Mouse (Mus musculus) spleen, embryonic (tissue): Measurements from ENCODE around the gene Pak1.
"Not testable (repeated sequence)": the region's sequence is repeated elsewhere in the genome, so short reads cannot be mapped to it uniquely, and the experiment has no call there.

Experiments
- CTCF ChIA-PET: fragments of 350-600 bp; sonication (Branson Sonifier 250); formaldehyde crosslinking; loops from one replicate; lab custom pipeline; 2022; lab: Charles Lee

Gene Pak1

GRCm38 (mm10) chr7:97845546-97845945 lies 57.2 kb downstream of the Pak1 start:
- CTCF ChIA-PET, result no interaction called here

- CTCF ChIA-PET, result no interaction called here
Measured at GRCm38 (mm10) chr7:97846539-97846938, 58.2 kb downstream of the Pak1 start.

GRCm38 (mm10) chr7:97849557-97849956 lies 61.2 kb downstream of the Pak1 start:
- CTCF ChIA-PET, result not testable (repeated sequence)

- CTCF ChIA-PET, result no interaction called here
Measured at GRCm38 (mm10) chr7:97850331-97850730, 62.0 kb downstream of the Pak1 start.

GRCm38 (mm10) chr7:97863512-97863911 lies 75.2 kb downstream of the Pak1 start:
- CTCF ChIA-PET, result interaction anchor here (0.5 kb wide), 1 partner anchor 8 kb away, joined by 10 read pairs; no protein-coding TSS in a partner anchor

GRCm38 (mm10) chr7:97864531-97864930 lies 76.2 kb downstream of the Pak1 start:
- CTCF ChIA-PET, result no interaction called here

GRCm38 (mm10) chr7:97867866-97868265 lies 79.5 kb downstream of the Pak1 start:
- CTCF ChIA-PET, result interaction anchor here (0.6 kb wide), 1 partner anchor 167 kb away, joined by 5 read pairs; no protein-coding TSS in a partner anchor

GRCm38 (mm10) chr7:97868766-97869165 lies 80.4 kb downstream of the Pak1 start:
- CTCF ChIA-PET, result interaction anchor here (0.6 kb wide), 1 partner anchor 168 kb away, joined by 5 read pairs; no protein-coding TSS in a partner anchor

- CTCF ChIA-PET, result interaction anchor here (0.6 kb wide), 1 partner anchor 190 kb away, joined by 3 read pairs; no protein-coding TSS in a partner anchor
Measured at GRCm38 (mm10) chr7:97872396-97872795, 84.1 kb downstream of the Pak1 start.

- CTCF ChIA-PET, result interaction anchor here (0.7 kb wide), 1 partner anchor 21 kb away, joined by 4 read pairs; no protein-coding TSS in a partner anchor
Measured at GRCm38 (mm10) chr7:97873317-97873716, 85.0 kb downstream of the Pak1 start.

- CTCF ChIA-PET, result no interaction called here
Measured at GRCm38 (mm10) chr7:97877846-97878538, 89.7 kb downstream of the Pak1 start.

- CTCF ChIA-PET, result no interaction called here
Measured at GRCm38 (mm10) chr7:97911646-97912045, 123.3 kb downstream of the Pak1 start.

GRCm38 (mm10) chr7:97914833-97915516 lies 126.6 kb downstream of the Pak1 start:
- CTCF ChIA-PET, result no interaction called here

- CTCF ChIA-PET, result no interaction called here
Measured at GRCm38 (mm10) chr7:97919742-97920141, 131.4 kb downstream of the Pak1 start, which contains the start of gene Gdpd4. Gene Gdpd4 (plus strand): TSS chr7:97919955.

GRCm38 (mm10) chr7:97925819-97926218 lies 137.5 kb downstream of the Pak1 start:
- CTCF ChIA-PET, result no interaction called here

GRCm38 (mm10) chr7:97926978-97927377 lies 138.6 kb downstream of the Pak1 start:
- CTCF ChIA-PET, result no interaction called here

- CTCF ChIA-PET, result no interaction called here
Measured at GRCm38 (mm10) chr7:97944485-97944884, 156.1 kb downstream of the Pak1 start.
